Mouse (Mus musculus) CD4-positive, CD25-positive, alpha-beta regulatory T cell, adult 4 months (primary cell): ENCODE data around the gene Borcs5. TPM values are rescaled to one million over a fixed set of nuclear protein-coding genes. Genes with fewer than 3 reads are reported as not detected.
A peak's percentile ranks its signal among the peaks of the same experiment; 100 is the strongest.

Experiments
- ATAC-seq: one replicate; pipeline ENCODE4 v1.8.0; 2017
- polyA plus RNA-seq, 2 experiments: library from polyadenylated mRNA; unstranded; fragments of 100-300 nt; shearing (Covaris generic); gene quantifications; one replicate each; pipeline ENCODE4 v1.2.1; 2017

The Borcs5 gene
- polyA plus RNA-seq, 2 experiments from 2014 or later, result 9.2 to 10.6 TPM

DNA sequence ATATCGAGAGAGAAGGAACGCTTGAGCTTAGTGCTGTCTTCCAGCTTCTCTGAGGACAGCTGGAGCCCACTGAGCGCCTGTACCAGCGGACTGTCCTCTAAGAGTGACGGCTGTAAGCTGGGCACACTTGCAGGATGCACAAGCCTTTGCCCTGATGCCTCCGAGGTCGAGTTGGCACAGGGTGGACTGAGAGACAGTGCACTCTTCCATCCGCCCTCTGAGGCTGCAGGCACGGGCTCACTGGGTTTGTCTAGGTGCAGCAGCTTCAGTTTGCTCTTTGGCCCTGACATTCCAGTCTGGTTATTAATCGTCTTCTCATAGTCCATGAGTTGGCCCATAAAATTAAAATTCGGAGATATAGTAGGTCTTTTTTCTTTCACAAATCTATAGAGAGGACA, 79.4 kb downstream of the Borcs5 start:
- no peak for ATAC-seq

DNA sequence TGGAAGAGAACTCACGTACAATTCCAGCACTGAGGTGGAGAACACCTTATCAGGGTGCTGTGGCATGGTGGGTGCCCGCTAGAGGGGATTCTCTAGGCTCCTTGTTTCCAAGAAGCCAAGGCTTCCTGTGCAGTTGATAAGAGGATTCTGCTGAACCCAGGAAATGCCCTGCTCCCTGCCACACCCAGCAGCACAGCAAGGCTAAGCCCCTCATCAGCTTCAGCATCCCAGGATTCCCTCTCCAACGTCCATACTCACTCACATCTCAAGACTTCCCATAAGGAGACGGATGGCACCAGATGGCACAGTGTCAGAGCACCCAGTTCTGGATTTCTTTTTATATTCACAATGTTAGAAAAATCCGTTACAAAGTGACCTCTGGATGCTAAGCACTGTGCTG, 79.8 kb downstream of the Borcs5 start:
- ATAC-seq, result no peak

- no peak for ATAC-seq
Observed at GRCm38 (mm10) chr6:134720150-134720549, 80.8 kb downstream of the Borcs5 start.

- no peak for ATAC-seq
Observed at GRCm38 (mm10) chr6:134721729-134722269, 82.5 kb downstream of the Borcs5 start.

GRCm38 (mm10) chr6:134722906-134723305, 83.6 kb downstream of the Borcs5 start:
- ATAC-seq, result no peak

DNA sequence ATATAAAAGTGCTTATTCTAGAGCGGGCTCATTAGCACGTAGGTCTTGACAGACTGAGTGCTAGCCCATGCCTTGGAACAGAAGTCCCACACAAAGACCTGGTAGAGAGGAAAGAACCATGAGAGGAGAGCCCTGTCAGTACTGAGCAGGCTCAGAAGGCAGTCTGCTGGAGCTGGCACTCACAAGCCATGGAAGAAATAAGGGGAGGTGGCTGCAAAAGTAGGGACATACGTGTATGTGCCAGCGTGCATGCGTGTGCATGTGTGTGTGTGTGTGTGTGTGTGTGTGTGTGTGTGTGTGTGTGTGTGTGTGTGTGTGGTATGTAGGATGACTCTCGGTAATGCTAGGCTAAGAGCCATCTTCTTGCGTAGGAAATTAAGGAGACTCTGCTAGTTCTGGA, 84.0 kb downstream of the Borcs5 start:
- ATAC-seq, result no peak

GRCm38 (mm10) chr6:134723833-134724553, 84.7 kb downstream of the Borcs5 start:
- ATAC-seq, result no peak

- no peak for ATAC-seq
Observed at GRCm38 (mm10) chr6:134725406-134725805, 86.1 kb downstream of the Borcs5 start.

GRCm38 (mm10) chr6:134730978-134731377, 91.7 kb downstream of the Borcs5 start:
- no peak for ATAC-seq

GRCm38 (mm10) chr6:134732813-134733212, 93.5 kb downstream of the Borcs5 start:
- no peak for ATAC-seq

DNA sequence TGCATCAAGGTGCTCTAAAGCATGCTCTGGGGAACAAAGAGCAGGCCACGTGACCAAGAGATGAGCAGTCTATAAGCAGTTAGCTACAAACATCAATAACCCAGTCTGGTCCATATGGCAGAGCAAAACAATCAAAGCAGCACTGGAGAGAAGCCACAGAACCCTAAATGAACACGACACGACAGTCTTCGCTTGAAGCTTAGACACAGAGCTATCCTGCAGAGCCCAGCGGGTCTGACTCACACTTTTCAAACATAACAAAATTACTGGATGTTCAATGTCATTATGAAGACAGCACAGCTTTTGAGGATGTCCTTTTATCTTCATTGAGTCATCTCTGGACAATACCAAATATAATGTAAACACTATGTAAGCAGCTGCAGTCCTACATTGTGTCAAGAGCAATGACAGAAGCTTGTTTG, 94.5 kb downstream of the Borcs5 start:
- ATAC-seq, result no peak

DNA sequence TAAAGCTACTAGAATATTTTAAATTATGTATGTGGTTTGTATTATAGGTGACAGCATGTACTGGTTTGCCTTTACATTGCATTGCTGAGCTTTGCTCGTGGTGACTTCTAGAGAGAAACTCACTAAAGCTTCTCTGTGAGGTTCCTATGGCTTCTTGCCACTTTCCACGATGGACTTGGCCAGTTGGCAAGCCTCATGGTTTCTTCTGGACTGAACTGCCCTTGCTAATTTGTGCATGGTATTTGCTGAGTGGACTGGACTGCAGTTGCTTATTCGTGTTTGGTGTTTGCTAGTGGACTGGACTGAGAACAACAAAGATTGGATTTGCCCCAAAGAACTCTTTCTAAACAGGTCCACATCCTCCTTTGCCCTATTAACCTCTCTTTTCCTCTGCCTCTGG, 97.5 kb downstream of the Borcs5 start:
- ATAC-seq, result no peak

DNA sequence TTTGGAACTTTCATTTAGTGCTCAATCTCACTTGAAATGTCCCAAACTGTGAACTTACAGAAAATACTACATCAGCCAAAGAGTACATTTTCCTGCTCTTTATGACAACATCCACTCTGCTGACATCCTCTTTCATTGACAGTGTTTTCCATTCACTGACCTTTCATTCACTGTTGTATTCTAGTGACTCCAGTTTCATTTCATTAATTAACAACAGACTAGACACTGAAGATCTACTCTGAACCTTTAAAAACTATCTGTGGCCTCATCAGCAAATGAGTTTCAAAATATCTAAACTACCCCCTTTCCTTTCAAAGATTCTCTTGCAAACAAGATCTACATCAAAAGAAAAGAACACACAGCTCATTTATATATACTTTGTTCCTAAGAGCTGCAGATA, 104.3 kb downstream of the Borcs5 start:
- ATAC-seq, result peak; percentile 76

DNA sequence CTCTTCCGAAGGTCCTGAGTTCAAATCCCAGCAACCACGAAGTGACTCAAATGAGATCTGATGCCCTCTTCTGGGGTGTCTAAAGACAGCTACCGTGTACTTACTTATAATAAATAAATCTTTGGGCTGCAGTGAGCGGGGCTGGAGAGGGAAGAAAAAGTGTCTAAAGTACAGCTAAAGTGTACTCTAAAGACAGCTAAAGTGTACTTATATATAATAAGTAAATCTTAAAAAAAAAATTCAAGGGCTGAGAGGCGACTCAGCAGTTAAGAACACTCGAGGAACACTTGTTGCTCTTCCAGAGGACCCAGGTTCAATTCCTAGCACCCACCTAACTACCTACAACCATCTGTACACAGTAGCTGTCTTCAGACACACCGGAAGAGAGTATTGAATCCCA, 106.6 kb downstream of the Borcs5 start:
- ATAC-seq, result no peak

DNA sequence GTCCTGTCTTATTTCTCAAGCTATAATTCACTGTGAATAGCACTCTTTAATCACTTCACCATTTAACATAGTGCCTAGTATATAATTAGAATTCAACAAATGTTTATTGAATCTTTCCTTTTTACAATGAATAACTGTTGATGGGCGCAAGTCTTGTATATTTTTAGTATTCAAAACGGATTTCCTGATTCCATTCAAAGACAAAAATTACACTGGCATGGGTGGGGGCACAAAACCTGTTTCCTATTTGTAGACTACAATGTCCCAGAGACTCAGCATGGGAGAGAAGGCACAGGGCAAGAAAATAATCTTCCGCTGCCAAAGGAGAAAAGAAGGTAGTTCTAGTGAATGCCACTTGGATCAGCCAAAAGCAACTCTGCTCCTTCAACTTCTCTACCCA, 108.8 kb downstream of the Borcs5 start:
- no peak for ATAC-seq

GRCm38 (mm10) chr6:134751087-134751486, 111.8 kb downstream of the Borcs5 start:
- ATAC-seq, result no peak

DNA sequence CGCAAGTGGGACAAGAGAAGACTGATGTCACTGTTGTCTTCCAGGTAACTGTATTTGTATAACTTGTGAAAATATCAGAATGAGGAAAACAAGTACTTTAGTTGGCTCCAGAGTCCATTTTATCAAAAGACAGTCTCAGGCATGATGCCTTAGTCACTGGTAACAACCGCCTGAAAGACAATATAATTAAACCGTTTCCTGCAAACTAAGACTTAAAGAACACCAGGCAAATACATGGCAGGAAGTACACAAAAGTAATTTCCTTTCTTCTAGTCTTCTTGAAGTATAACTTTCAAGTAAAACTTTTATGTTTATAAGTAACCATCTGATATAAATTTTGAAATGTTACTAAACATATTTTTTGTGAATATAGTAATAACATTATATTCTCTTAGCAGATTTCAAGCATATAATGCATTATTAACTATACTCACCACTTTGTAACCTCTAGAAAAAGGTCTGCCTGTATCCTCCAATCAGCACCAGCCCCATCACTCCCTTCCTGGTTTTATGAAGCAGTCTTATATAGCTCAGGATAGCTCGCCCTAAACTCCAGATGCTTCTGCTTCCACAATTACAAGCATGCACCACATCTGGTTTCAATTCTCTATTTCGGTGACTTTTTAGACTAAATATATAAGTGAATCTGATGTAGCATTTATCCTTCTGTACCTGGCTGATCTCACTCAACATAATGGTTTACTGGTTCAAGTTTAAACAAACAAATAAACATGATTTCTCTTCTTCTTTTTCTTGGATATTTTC, 112.8 kb downstream of the Borcs5 start:
- ATAC-seq, result peak; percentile 75

GRCm38 (mm10) chr6:134753412-134753811, 114.1 kb downstream of the Borcs5 start:
- ATAC-seq, result no peak

DNA sequence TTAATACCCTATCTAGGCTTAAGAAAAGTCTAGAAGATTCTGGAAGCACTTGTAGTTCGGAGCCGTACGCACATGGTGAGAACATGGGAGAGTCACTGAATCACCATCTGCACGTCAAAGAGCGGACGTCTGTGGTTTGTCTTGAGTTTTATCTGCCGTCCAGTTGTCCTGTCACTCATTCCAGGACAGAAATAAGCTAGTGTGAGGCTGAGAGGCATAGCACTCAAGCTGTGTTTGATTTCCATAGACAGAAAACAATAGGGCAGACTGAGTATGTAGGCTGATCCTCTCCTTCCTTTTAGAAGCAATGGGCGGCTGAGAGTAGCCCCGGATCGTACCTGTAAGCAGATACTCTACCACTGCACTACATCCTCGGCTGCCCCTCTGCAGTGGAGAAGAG, 114.5 kb downstream of the Borcs5 start:
- ATAC-seq, result no peak

GRCm38 (mm10) chr6:134756058-134756457, 116.7 kb downstream of the Borcs5 start:
- no peak for ATAC-seq
